Mouse (Mus musculus): ENCODE data around the gene Rlbp1.
A peak's percentile ranks its signal among the peaks of the same experiment; 100 is the strongest.

Gene Rlbp1

DNA sequence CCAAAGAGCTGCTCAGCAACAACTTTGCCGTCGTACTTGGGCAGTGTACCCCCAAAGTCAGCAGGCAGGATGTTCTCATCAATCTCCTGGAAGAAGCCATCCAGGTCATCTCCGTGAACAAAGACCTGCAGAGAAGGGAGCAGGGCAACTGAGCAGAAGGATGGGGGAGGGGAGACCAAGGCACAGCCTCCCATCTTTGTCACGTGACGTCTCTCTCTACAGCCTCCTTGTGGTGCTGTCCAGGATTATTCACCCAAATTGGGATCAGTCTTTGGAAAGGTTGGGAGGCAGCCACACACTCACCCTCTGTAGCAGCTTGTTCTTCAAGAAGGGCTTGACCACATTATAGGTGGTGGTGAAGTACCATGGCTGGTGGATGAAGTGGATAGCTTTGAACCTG is 11.3 kb downstream of the Rlbp1 start:
- no peak for DNase-seq

DNA sequence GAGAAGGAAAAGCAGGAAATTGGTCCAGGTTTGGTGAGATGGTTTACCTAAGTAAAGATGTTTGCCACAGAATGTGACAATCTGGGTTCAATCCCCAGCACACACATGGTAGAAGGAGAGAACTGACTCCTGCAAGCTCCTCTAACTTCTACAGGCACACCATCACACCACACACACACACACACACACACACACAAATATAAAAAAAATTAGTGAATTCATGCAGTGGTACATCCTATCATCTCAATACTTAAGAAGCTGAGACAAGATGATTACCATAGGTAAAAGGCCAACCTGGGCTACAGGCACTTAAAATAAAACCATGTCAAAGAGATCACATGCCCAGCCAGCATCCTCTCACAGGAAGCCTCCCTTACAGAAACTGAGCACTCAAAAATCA is 12.8 kb downstream of the Rlbp1 start:
- DNase-seq, result no peak

DNA sequence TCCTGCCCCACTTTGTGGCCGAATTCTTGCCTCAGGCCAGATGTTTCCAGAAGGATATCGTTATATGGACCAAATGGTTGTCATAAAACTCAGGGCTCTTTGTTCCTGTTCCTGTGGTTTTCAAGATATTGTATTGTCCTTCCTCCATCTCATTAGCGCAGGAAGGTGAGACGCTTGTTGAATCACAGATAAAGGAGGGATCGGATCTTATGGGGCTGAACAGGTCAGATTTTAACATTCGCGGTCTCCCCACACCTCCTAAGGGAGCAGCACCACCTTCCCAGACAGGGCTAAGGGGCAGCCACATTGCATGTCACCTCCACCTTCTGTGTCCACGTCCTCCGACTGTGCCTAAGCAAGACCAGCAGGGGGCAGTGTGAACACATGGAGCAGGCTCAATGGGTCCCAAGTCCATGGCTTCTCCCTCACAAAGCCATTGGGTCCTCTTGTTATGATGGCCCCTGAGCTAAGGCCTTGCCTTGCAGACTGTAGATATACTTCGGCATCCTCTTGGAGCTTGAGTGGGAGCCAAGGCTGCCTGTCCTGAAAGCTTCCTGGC is 15.4 kb downstream of the Rlbp1 start:
- peak; percentile 64 for DNase-seq

DNA sequence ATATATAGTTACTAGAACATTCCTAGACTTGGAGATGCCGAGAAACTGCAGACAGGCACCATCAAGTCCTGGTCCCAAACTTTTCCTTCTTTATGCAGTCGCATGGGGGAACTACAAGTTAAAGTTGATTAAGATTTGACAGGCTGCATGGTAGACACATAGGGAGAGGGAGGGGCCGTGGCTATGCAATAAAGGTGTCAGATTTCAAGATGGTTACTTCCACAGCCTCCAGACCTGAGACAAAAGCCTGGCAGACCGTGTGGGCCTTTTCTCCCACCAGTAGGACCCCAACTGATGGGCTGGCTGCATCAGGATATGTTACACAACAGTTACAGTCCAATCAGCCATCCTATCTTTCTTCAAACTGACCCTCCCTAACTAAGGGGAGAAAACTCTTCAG is 17.4 kb downstream of the Rlbp1 start:
- no peak for DNase-seq

DNA sequence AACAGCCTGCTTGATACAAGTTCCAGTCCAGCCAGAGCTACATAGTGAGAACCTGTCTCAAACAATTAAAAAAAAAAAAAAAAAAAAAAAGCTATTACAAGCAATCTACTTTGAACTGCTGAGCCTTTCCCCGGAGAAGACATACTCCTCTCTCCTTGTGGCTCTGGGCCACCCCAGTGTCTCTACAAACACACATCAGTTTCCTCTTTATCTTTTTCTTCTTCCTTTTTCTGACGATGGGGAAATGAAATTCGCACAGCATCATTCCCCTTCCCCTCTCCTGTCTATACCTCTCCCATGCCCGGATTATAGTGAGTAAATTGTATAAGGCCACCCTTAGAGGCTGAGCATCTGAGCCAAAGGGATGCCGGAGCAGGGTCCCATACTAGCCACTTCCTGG is 18.2 kb downstream of the Rlbp1 start:
- DNase-seq, result no peak

DNA sequence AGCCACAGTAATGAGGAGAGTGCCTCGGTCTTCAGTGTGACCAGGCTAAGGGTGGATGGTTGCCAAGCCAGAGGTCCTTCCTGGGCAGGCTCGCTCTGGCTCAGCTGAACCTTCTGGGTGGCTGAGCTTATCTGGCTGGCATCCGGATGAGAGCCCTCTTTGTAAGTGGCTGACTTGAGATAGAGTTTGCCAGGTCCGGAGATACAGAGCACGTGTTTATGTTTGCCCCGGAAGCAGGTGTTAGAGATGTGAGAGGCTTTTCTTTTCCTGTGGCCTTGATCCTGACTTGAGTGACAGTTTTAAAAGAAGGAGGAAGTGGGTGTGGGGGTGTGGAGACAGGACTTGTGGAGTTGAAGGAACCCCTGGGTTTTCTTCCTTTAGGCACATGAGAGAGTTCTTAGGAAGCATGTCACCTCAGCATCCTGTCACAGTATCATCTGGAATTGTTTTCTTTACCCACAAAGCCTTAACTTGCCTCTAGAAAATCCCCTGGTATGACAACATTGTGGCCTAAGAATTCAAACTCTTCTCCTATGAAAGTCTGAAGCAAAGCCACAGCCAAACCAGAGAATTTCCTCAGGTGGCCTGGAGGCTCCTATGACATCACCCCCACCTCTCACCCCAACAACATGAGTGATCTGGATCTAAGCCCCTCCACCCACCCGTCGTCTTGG is 23.3 kb downstream of the Rlbp1 start:
- peak; percentile 58 for DNase-seq

DNA sequence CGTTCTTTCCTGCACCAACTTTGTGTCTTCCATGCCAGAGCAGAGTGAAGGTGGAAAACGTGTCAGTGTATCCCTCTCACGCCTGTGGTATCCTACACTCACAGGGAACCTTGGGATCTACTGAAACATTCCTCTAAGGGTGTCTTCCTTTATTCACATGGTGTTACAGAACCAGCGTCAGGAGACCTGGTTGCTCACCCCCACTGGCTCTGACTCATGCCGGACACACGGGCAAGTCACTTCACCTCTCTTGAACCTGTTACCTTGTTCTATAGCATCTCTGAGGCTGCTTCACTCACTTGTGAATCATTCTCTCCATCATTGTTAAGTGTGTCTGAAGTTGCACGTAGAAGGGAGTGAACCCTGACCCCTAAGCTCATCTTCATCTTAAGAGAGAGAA is 24.0 kb downstream of the Rlbp1 start:
- DNase-seq, result no peak

DNA sequence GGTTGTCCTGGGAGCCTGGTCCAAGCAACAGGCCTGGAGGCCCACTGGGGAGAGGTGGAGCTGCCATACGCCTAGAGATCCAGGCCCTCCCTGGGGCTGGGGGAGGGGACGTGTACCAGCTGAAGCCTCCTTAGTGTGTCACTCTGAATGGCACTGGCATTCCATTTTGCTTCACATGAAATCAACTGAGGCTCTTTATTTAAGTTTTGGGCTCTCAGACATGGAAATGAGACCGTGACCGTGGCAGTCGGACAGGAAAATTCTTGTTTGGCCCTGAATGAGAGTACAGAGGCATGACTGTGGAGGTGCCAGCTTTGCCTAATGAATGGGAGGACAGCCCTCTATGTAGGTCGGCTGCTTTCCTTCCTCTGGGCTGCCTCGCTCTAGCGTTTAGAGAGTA is 24.6 kb downstream of the Rlbp1 start:
- DNase-seq, result no peak

DNA sequence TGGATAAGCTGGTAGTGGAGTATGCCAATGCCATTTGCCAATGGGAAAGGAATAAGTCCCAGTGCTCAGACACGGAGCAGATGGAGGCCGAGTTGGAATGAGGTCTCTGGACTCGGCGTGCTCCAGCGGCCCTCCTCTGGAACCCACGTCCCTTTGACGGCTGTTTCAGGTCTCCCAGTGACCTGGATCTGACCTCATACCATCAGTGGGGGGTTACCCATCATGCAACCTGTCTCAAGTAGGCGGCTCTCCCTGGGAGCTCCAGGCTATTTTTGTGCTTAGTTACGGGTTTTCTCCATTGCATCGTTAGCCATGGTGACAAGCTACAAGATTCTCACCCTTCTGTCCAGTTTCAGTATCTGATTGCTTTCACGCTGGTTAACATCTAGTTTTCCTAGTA is 26.8 kb downstream of the Rlbp1 start:
- DNase-seq, result no peak

DNA sequence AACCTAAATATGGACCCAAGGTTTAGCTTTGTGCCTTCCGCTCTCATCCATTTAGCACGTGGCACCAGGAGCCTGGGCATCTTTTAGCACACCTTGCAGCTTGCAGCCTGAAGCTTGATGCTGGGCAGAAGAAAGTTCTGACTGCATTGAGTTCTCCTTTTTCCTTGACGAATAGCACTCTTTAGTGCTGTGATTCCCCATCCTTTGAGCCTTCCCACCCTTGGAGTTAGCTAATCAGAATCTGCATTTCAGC is 27.7 kb downstream of the Rlbp1 start:
- DNase-seq, result no peak

DNA sequence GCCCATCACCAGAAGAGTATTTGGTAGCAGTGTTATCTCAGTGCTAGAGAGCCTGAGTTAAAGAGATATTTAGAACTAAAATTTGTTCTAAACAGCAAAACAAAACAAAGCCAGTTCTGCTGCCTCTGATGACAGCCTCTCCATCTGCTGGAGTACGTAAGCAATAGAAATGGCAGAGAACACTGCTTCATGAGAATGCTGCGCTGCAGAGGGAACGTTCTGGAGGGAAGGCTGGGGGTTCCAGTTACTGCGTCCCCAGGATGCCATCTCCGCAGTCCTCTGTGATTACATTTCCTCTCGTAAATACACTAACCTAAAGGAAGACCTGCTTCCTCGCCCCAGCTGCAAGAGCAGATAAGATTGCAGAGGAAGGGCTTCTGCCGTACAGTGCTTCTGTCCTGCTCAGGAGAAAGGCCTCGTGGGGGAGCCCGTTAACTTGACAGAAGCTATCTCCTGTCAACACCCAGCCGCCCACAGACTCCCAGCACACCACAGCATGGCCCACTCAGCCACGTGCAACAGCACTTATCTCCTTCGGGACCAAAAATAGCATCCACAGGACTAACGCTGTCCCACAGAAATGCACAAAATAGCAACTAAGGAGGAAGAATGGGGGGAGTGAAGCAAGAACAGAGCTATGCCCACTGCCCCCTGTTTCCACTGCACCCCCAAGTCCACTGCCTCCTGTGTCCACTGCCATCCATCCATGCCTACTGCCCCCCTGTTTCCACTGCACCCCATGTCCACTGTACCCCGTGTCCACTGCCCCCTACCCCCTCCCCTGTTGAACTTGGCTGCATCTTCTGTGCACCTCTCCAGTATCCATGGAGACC is 28.3 kb downstream of the Rlbp1 start:
- no peak for DNase-seq

DNA sequence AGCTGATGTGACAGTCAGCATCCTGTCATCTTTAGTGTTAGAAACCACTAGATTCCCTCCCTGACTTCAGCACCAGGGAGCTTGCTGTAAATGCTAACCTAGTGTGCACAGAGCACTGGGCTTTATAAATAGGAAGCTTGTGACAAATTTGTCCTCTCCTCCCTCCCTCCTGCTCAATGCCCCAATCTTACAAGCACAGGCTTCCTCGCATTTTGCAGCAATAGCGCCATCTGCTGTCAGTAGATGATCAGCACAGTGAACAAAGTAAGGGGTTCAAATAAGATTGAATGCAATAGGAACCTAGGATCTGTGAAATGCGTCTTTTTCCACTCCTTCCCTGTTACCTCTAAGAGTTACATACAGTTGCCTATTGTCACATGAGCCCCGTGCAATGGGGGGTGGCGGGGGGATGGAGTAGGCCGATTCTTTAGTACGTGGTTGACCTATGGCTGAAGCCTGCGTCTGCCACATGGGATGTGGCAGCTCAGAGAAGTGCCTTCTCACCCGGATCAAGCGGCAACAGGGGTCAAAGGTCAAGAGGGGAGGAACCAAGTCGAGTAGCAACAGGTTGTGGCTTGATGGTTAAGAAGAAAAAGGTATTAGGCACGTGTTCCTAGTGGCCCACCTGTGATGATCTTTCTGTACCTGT is 37.0 kb downstream of the Rlbp1 start:
- DNase-seq, result peak; percentile 80

DNA sequence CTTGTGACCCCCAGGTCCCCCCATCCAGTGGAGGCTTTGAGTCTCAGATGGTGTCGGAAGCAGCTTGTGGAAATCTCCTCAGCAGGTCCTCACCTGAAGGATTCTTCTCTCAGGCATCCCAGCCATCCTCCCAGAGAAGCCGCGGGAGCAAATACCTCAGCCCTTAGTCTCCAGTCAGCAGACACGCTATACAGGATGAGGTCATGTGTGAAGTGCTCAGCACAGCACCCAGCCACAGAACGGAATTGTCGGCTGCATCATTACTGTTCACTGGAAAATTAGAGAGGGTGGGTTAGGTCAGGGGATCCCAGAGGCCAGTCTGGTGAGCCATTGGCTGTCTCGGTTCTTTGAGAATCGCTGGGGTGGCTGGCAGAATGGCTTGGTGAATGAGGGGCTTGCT is 38.0 kb downstream of the Rlbp1 start:
- no peak for DNase-seq

DNA sequence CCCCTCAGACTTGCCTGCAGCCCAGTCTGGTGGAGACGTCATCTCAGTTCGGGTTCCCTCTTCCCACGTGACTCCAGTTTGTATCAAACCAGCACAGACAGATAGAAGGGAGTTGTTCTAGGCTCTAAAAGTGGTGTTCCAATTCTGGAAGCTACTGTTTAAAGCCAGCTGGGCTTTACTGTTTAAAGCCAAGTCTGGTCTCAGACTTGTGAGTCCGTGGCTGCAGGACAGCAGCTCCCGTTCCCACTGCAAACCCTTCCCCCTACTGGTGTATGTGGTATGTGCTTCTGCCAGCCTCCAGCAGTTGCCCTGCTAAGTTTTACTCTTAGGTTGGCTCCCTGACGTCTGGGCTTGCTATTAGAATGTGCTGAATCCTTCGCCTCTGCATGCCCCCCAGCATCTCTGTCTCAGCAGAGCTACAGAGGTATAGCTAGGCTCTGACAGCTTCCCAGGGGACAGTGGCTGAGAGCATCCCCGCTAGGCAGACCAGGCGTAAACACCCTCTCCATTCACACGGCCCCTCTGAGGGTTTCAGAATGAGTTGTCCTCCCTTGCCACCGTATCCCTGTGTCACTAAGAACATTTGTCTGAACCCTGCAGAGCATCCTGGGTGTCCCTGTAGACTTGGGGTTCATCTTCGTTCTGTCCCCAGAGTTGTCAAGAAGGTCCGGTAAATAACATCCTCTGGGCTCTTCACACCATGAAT is 39.6 kb downstream of the Rlbp1 start:
- no peak for DNase-seq

DNA sequence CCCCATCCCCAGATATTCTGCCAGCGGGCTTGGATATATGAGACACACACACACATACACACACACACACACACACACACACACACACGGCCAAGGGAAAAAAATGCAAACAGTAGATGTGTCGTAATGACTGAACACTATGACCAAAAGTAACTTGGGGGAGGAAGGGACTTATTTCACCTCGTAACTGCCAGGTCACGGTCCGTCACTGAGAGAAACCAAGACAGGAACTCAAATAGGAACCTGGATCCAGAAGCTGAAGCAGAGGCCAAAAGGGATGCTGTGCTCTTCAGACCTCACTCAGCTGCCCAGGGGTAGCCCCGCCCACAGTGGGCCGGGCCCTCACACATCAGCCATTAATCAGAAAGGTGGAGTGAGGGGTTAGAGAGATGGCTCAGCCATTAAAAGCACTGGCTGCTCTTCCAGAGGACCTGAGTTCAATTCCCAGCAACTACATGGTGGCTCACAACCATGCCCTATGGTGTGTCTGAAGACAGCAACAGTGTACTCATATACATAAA is 40.2 kb downstream of the Rlbp1 start:
- no peak for DNase-seq

DNA sequence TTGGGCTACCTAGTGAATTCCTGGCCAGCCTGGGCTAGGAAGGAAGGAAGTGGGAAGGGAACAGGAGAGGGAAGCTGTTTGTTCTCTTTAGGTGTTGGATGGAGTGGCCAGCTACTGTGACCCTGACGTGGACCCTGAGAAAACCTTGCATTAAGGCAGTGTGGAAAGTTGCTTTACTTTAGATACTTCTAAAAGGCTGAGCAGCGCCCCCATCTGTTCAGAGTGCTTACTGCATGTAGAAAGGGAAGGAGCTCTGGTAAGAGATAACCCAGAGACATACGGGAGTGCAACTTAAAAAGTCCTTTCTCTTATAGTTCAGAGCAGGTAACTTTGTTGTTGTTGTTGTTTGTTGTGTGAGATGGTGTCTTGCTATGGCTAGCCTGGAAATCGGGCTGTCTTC is 40.9 kb downstream of the Rlbp1 start:
- DNase-seq, result peak; percentile 57

DNA sequence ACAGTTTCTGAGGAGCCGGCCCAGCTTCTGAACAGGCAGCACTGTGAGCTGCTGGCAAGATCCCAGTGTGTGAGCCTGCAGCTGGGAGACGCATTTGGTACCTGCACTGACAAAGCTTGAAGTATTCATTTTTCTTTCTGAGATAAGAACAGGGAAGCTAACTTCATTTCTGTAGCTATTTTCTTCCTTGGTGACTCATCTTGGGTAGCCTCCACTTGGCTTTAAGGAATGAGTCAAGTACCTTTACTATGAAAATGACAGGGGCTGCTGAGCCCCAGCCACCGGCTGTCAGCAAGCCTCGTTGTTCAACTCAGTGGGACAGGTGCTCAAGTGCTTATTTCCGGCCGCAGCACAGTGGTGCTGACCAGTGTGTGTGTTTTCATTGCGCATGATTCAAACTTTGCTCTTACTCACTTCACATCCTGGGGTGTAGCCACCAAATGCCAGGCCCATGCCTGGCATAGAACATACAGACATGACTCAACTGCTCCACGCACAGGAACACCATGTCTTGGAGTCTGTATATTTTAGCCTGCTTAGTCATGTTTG is 50.4 kb downstream of the Rlbp1 start:
- DNase-seq, result no peak

DNA sequence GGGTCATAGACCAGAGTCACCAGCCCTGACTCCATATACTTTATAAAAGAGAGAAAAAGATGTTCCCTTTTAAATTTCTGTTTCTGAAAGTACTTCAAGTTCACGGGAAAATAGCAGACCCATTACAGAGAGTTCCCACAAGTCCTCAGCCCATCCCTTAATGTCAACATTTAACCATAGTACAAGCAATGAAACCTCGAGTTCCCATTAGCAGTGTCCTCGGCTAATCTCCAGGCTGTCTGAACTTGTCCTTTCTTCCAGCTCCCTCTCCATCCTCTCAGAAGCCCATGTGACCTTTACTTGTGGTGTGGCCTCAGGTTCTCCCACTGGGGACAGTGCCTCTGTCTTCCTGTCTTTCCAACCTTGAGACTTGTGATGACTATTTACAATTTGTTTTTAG is 53.4 kb downstream of the Rlbp1 start:
- DNase-seq, result no peak

DNA sequence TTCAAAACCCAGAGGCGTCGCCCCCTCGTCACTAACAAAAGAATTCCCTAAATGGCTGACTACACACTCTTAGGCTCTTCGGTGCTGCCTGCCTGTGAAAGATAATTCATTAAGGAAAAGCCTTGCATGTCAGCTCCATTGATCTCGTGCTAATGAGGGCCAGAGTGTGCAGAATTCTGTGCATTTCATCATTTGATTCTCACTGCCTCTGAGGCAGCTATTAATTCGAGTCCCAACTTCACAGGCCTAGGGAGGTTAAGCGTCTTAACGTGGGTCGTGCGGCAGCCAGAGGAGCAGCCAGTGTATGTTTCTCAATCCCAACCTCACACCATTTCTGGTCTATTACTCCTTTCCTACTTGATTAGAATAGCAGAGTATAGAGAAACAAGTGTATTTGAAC is 55.7 kb downstream of the Rlbp1 start:
- DNase-seq, result no peak

DNA sequence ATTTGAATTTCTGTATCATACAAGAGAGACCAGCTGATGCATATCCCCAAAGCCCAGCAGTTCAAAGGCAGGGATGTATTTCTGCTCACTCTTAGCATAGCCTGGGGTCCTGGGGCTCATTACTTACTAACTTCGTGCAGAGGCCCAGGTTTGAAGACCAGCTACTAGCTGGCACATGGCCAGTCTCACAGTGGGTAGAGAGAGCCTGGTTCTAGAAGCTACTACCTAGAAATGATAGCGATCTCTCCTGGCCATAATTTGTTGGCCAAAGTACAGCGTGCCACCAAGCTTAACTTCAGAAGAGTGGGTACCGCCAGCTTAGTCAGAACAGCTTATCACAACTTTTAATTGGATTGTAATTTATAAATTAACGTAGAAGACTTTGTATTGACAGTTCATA is 58.1 kb downstream of the Rlbp1 start:
- DNase-seq, result no peak

Data from kidney, postnatal 14 days (tissue).